Mouse (Mus musculus): ENCODE results near the gene Gm12794. TPM values are rescaled to one million over a fixed set of nuclear protein-coding genes. Genes with fewer than 3 reads are reported as not detected.

Gene Gm12794
- polyA plus RNA-seq (2012; rRNA removed) = not detected in 2 replicates

GRCm38 (mm10) chr4:101940107-101940506 is at the start of gene Gm12794:
Gene Gm12794 (plus strand): TSS chr4:101940407.

GRCm38 (mm10) chr4:101893656-101894420 is 46.4 kb upstream of the Gm12794 start, which contains the start of gene C130073F10Rik:
Gene C130073F10Rik (minus strand): TSS chr4:101893789.

DNA sequence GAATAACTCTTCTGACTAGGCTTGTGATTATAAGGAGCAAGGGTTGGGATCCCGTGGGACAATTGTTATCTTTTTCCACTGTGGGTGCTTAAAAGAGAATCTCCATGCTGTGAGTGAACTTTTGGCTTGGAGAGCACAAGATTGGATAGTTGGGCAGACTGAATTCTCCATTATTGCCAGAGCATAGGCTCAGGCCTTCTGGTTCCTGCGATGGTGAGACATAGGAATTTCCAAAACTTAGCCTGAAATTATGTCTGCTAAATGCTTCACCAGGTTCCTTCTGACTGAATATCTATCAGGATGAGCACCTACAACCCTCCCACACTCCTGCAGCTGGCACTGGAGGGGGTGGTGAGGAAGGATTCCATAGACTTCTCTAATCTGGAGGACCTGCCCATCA is 31.4 kb upstream of the Gm12794 start, which contains the start of gene Gm12800:
Gene Gm12800 (plus strand): TSS at position 301 of the 400 bp plus-strand sequence.

GRCm38 (mm10) chr4:101980949-101981348 is 40.7 kb downstream of the Gm12794 start, which contains the start of gene Gm12790:
Gene Gm12790 (minus strand): TSS chr4:101981049.

DNA sequence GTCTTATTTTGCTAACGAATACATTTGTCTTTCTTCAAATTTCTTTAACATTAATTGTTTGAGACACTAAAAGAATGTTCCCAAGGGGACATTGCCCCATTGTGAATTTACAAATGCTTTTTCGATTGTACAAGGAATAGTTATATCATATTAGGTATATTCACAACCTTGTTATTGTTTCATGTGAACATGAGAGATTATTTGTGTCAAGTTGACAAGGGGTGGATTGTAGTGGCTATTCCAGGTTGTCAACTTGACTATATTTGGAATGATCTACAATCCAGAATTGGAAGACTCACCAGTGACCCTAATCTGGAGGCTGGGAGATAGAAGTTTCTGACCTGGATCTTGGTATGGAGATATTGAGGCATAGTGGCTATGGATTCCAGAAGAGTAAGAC is 46.1 kb downstream of the Gm12794 start, which contains the start of gene Gm12789:
Gene Gm12789 (plus strand): TSS at position 301 of the 400 bp plus-strand sequence.

Other genes starting within 250 kb of the Gm12794 start
- 0.37 and 0.50 TPM in 2 replicates for gene Lepr, start 223.0 kb upstream of the Gm12794 start, polyA plus RNA-seq (2012; rRNA removed)
- not detected in 2 replicates for gene B020004J07Rik, start 96.4 kb upstream of the Gm12794 start, polyA plus RNA-seq (2012; rRNA removed)
- not detected in 2 replicates for gene C130073F10Rik, start 46.6 kb upstream of the Gm12794 start, polyA plus RNA-seq (2012; rRNA removed)
- gene Gm12800, start 31.3 kb upstream of the Gm12794 start, polyA plus RNA-seq (2012; rRNA removed) = not detected in 2 replicates
- gene Gm12790, start 40.6 kb downstream of the Gm12794 start, polyA plus RNA-seq (2012; rRNA removed) = not detected in 2 replicates
- not detected in 2 replicates for gene Gm12789, start 46.2 kb downstream of the Gm12794 start, polyA plus RNA-seq (2012; rRNA removed)
- 1.6 and 1.7 TPM in 2 replicates for gene Pde4b, start 147.1 kb downstream of the Gm12794 start, polyA plus RNA-seq (2012; rRNA removed)

Measured in liver, embryonic 14 days (tissue).